Mouse (Mus musculus): ENCODE data around the gene Nmnat1.

DNA sequence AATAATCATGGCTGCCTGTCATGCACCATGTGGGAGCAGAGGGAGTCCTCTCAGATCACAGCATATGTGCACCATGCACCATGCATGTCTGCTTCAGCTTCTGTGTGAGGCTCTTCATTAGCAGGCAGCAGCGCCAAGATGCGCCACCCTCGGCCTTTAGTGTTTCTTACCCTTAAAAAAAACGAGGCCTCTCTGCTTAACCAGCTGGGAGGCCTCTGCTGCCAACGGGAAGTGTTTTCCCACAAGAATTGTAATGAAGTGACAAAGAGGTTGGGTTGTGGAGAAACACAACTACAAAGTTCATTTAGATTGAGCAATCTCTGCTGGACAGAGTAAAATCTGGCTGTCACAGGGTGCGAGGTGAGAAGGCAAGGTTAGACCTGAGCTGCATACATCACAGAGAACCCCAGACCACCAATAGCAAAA, 26.2 kb upstream of the Nmnat1 start:
- no peak for TF ChIP-seq POLR2A (IDR thresholded peaks at IDR 0.05; ENCODE audit: borderline replicate concordance, low read depth, low read length)
- no peak for TF ChIP-seq CTCF (IDR thresholded peaks at IDR 0.05; ENCODE audit: low read depth, low read length)
